Mouse (Mus musculus) midbrain, embryonic 14.5 days (tissue): ENCODE data around the gene Fndc9. TPM values are rescaled to one million over a fixed set of nuclear protein-coding genes. Genes with fewer than 3 reads are reported as not detected.
A peak's percentile ranks its signal among the peaks of the same experiment; 100 is the strongest.

ENCODE experiments used
- ATAC-seq: fragments of 200-750 bp; cut with Nextera tagmentation; 2 replicates; pipeline ENCODE4 v1.8.0; 2017; ENCODE audit warnings: moderate number of reproducible peaks, moderate library complexity; ENCODE audit not compliant: low FRiP score, low TSS enrichment
- DNase-seq: peaks from one replicate; pipeline ENCODE4 v3.0.0-alpha.2; 2015
- H3K27ac ChIP-seq: fragments of 300-500 bp; sonication (generic); replicated peaks from 2 replicates; pipeline ENCODE4 v1.5.1; 2014; ENCODE audit warnings: mild to moderate bottlenecking, low read depth, low read length, moderate library complexity
- H3K27me3 ChIP-seq: fragments of 300-500 bp; sonication (generic); 2 replicates; pipeline ENCODE4 v1.6.1; 2014; ENCODE audit warnings: low read length, control low read depth, mixed read lengths; ENCODE audit not compliant: control insufficient read depth, insufficient read depth
- H3K36me3 ChIP-seq: fragments of 300-500 bp; sonication (generic); 2 replicates; pipeline ENCODE4 v1.6.1; 2014; ENCODE audit warnings: low read length, control low read depth; ENCODE audit not compliant: control insufficient read depth, insufficient read depth
- H3K4me1 ChIP-seq: fragments of 300-500 bp; sonication (generic); 2 replicates; pipeline ENCODE4 v1.6.1; 2014; ENCODE audit warnings: mild to moderate bottlenecking, antibody characterized with exemption, low read length, control low read depth; ENCODE audit not compliant: control insufficient read depth, insufficient read depth
- H3K4me2 ChIP-seq: fragments of 300-500 bp; sonication (generic); 2 replicates; pipeline ENCODE4 v1.6.1; 2014; ENCODE audit warnings: mild to moderate bottlenecking, low read length, moderate library complexity
- H3K4me3 ChIP-seq: fragments of 300-500 bp; sonication (generic); replicated peaks from 2 replicates; pipeline ENCODE4 v1.5.1; 2014; ENCODE audit warnings: low read depth, low read length
- H3K9ac ChIP-seq: fragments of 300-500 bp; sonication (generic); replicated peaks from 2 replicates; pipeline ENCODE4 v1.6.1; 2014; ENCODE audit warnings: mild to moderate bottlenecking, low read length, moderate library complexity
- H3K9me3 ChIP-seq: fragments of 300-500 bp; sonication (generic); 2 replicates; pipeline ENCODE4 v1.6.1; 2016; ENCODE audit warnings: low read length, control low read depth, mixed read lengths; ENCODE audit not compliant: control insufficient read depth
- WGBS: fragments of 180-500 bp; shearing (Covaris S2); extraction: QIAGEN DNeasy Blood & Tissue Kit; methylation state at CpG from one replicate; pipeline ENCODE4 v1.1.7; 2014; 5-methylcytosine and 5-hydroxymethylcytosine counted together
- polyA plus RNA-seq: library from polyadenylated mRNA; unstranded; fragments of >200 nt; fragmentation: Nextera tagmentation; extraction: Ambion mirVana; gene quantifications from 2 replicates; pipeline ENCODE4 v1.2.1, GENCODE M21; 2014

Fndc9 gene
- polyA plus RNA-seq, 1 experiment from 2014 or later, result 7.9 TPM

DNA sequence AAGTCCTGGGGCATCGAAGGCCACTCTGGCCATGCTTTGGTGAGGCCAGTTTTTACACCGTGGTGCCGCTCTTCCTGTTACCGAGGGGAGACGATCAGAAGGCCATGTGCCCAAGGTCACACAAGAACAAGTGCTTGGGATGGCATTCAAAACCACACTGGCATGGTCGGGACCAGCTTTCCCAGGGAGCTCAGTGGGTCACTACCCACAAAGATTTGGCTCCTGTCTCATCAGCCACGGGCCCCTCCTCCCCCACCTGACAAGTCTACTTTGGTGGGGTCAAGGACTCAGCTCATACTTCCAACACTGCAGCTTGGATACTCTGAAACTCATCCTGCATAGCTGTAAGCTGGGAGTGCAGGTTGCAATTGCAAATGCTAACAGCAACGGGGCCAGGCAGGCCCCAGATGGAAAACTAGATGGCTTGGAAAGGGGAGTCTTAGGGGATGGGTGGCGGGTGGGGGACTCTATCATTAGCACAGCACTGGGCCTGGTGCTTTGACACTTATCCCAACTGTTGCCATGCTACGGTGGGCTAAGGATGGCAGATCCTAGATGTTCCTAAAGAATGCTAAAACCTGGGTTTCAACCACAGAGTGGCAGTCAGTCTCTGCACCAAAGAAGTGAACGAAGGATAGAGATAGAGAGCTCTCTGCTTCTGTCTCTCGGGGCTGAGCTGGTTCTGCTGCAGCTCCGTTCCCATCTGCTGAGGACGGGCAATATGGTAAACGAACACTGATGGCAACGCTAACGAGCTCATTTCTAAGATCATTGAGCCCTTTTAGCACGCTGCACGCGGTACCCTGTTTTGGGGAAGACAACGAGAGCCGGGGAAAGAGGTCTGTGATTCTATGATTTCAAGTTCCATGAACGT, 9.6 kb downstream of the Fndc9 start:
- DNase-seq (no peak), ATAC-seq (no peak)
- H3K27me3 ChIP-seq, result no peaks in the 10 kb centered on the region
- H3K27ac ChIP-seq, result no peak overlapping the region
- no peaks in the 10 kb centered on the region for H3K4me1 ChIP-seq
- H3K9ac ChIP-seq, result no peak overlapping the region
- H3K9me3 ChIP-seq, result no peaks in the 10 kb centered on the region
- H3K4me2 ChIP-seq, result no peak overlapping the region
- peaks cover 83% of the 10 kb centered on the region for H3K36me3 ChIP-seq
- no peak overlapping the region for H3K4me3 ChIP-seq
- WGBS, result 85% methylated on average over 23 of the region's 23 CpGs

DNA sequence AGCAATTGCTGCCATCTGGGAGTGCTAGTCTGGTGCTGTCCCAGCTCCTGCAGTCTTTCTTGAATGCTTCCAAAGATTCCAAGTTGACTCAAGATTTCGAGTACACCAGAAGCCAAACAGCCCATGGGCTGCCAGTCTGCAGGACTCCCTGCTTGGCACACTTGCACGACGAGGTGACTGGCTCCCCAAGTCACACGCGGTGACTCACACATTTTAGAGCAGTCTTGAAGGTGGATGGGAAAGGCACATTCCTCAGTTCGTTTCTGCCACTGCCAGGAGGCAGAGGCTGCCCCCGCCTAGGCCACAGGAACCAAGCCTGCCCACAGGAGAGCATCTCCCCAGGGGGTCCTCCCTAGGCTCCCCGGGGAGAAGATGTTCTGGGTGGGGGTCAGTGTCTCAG, 10.6 kb downstream of the Fndc9 start:
- WGBS, result 82% methylated on average over 8 of the region's 8 CpGs
- H3K4me3 ChIP-seq, result no peak overlapping the region
- H3K27me3 ChIP-seq, result no peaks in the 10 kb centered on the region
- ATAC-seq, result no peak
- no peaks in the 10 kb centered on the region for H3K4me1 ChIP-seq
- no peaks in the 10 kb centered on the region for H3K9me3 ChIP-seq
- H3K9ac ChIP-seq, result no peak overlapping the region
- H3K27ac ChIP-seq, result no peak overlapping the region
- DNase-seq, result no peak
- no peak overlapping the region for H3K4me2 ChIP-seq
- H3K36me3 ChIP-seq, result peaks cover 84% of the 10 kb centered on the region

DNA sequence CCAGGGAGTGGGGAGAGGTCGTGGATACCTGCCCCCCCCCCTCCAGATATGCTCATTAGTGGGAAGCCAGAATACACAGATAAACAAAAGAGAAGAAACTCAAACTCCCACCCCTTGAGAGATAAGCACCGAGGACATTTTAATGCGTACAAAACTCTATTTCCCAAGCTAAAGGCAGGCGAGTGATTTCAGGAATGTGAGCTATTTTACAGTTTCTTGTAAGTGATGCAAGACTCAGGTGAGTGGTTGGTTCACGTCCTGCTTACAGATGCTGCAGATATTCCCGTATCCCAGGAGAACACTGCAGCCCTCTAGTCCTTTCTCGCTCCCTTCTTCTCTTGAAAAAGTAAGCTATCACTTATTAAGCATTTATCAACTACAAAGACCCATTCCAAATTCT, 11.1 kb downstream of the Fndc9 start:
- H3K36me3 ChIP-seq, result peaks cover 84% of the 10 kb centered on the region
- H3K4me3 ChIP-seq, result no peak overlapping the region
- ATAC-seq, result no peak
- no peak overlapping the region for H3K27ac ChIP-seq
- H3K4me2 ChIP-seq, result no peak overlapping the region
- H3K4me1 ChIP-seq, result no peaks in the 10 kb centered on the region
- H3K27me3 ChIP-seq, result no peaks in the 10 kb centered on the region
- no peak for DNase-seq
- WGBS, result 87% methylated on average over 7 of the region's 7 CpGs
- no peaks in the 10 kb centered on the region for H3K9me3 ChIP-seq
- no peak overlapping the region for H3K9ac ChIP-seq

DNA sequence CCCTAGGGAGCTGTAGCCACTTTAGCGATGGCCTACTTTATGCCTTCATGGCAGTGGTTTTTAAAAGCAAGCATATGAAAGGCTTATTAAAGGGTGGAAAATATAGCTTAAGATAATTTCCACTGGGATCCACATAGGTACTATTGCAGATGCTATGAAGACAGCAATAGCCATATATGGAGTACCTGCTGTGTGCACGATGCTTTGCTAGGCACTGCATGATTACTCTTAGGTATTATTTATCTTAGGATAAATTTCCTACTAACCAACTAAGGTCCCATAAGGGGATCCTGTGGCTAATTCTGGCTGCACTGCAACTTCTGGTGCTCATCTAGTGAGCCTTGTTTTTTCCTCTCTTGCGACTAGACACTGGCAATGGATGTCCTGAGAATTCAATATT, 13.0 kb downstream of the Fndc9 start:
- no peak overlapping the region for H3K27ac ChIP-seq
- no peaks in the 10 kb centered on the region for H3K9me3 ChIP-seq
- ATAC-seq, result no peak
- 95% methylated on average over 3 of the region's 3 CpGs for WGBS
- H3K36me3 ChIP-seq, result peaks cover 91% of the 10 kb centered on the region
- no peak for DNase-seq
- H3K9ac ChIP-seq, result no peak overlapping the region
- no peak overlapping the region for H3K4me3 ChIP-seq
- H3K4me2 ChIP-seq, result no peak overlapping the region
- no peaks in the 10 kb centered on the region for H3K27me3 ChIP-seq
- no peaks in the 10 kb centered on the region for H3K4me1 ChIP-seq

DNA sequence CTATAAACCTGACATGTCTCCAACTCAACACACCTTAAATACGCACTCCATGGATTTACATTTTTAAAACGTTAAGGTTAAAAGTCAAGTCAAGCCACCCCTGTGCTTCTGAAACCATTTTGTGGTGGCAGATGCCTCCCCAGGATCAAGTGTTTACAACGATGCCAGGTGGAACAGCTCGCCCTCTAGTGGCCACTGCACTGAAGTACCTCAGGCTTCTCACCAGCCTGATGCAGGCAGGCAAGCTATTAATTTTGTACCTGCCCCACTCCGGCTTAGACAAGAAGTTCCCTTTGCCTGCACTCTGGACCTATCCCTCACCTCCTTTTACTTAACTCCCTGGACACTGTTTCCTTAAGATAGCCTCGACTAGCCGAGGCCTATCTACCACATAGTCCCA, 16.7 kb downstream of the Fndc9 start:
- Histone ChIP-seq H3K27me3 (no peaks in the 10 kb centered on the region), H3K9ac (no peak overlapping the region), H3K36me3 (peaks cover 94% of the 10 kb centered on the region), H3K4me2 (no peak overlapping the region), H3K9me3 (no peaks in the 10 kb centered on the region), H3K27ac (no peak overlapping the region), H3K4me1 (no peaks in the 10 kb centered on the region), H3K4me3 (no peak overlapping the region)
- WGBS, result 40% methylated on average over 7 of the region's 7 CpGs
- DNase-seq (peak; percentile 84), ATAC-seq (no peak; the same call in 1 of the 2 replicates)

DNA sequence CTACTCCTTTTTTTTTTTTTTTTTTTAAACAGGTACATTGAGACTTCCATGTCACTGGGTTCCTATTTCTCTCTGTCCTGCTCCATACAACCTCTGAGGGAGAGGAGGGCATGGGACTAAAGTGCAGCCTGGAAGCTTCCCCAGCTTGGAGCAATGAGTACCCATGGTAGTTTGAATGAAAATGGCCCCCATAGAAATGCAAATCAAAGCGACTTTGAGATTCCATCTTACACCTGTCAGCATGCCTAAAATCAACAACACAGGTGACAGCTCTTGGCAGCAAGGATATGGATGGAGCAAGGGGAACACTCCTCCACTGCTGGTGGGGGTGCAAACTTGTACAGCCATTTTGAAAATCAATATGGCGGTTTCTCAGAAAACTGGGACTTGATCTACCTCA, 20.0 kb downstream of the Fndc9 start:
- Histone ChIP-seq H3K4me2 (no peak overlapping the region), H3K36me3 (peaks cover 94% of the 10 kb centered on the region), H3K27me3 (no peaks in the 10 kb centered on the region), H3K9me3 (no peaks in the 10 kb centered on the region), H3K4me1 (no peaks in the 10 kb centered on the region), H3K4me3 (no peak overlapping the region), H3K9ac (no peak overlapping the region), H3K27ac (no peak overlapping the region)
- ATAC-seq, result no peak
- 92% methylated on average over 2 of the region's 2 CpGs for WGBS
- DNase-seq, result no peak

DNA sequence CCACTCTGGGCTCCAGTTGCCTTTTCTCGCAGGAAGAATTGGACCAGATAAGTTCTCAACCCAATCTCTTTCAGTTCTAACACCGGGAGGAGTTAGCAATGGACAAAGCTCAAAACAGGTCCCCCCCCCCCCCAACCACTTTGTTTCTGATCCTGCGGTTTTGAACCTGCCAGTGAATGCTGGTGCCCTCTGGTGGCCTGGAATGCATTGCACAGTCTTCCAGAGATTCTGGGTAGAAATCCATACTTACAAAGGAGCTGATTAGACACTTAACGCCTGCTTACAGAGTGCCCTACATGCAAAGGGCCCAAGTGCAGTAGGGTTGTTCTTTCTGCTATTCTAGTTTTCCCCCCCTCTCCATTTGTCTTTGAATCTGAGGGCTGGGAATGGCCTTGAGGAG, 22.9 kb downstream of the Fndc9 start:
- no peak for ATAC-seq
- no peak overlapping the region for H3K4me3 ChIP-seq
- no peak overlapping the region for H3K9ac ChIP-seq
- H3K9me3 ChIP-seq, result no peaks in the 10 kb centered on the region
- DNase-seq, result peak; percentile 51
- WGBS, result 69% methylated on average over 4 of the region's 4 CpGs
- no peak overlapping the region for H3K4me2 ChIP-seq
- no peak overlapping the region for H3K27ac ChIP-seq
- peaks cover 94% of the 10 kb centered on the region for H3K36me3 ChIP-seq
- no peaks in the 10 kb centered on the region for H3K4me1 ChIP-seq
- H3K27me3 ChIP-seq, result no peaks in the 10 kb centered on the region

DNA sequence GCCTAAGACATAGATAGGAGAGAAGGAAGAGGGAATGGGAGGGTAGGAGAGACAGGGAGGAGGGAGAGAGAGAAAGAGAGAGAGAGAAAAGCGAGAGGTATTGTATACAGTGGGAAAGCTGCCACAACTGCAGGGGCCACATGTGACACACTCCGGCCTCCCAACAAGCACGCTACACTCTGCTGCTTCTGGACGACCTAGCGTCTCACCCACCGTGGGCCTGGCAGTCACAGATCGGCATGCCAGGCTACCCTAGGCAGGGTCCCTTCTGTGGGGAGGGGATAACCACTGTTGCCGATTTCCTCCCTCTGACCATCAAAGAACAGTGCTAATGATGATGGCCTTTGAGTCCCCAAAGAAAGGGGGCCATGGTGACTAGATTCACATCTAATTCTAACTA, 23.4 kb downstream of the Fndc9 start:
- 97% methylated on average over 8 of the region's 8 CpGs for WGBS
- Histone ChIP-seq H3K4me3 (no peak overlapping the region), H3K4me1 (no peaks in the 10 kb centered on the region), H3K4me2 (no peak overlapping the region), H3K27ac (no peak overlapping the region), H3K9me3 (no peaks in the 10 kb centered on the region), H3K27me3 (no peaks in the 10 kb centered on the region), H3K36me3 (peaks cover 94% of the 10 kb centered on the region), H3K9ac (no peak overlapping the region)
- DNase-seq (no peak), ATAC-seq (no peak)

DNA sequence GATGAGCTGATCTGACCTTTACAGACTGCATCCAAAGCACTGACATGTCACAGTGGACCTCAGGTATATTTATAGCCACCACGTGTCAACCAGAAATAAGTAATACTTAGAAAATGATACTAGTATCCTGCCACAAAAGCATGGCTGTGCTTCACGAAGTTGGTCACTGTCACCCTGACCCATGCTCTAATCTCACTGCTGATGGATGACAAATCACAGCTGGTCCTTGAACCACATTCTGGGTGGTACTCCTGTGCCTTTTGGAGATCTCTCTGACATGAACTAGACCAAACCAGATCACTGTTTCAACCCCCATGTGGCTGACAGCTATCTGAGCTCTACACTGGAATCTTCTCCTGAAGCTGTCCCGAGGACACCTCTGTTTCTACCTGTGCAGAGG, 27.5 kb downstream of the Fndc9 start:
- ATAC-seq (no peak), DNase-seq (no peak)
- no peak overlapping the region for H3K4me2 ChIP-seq
- no peaks in the 10 kb centered on the region for H3K4me1 ChIP-seq
- H3K36me3 ChIP-seq, result peaks cover 98% of the 10 kb centered on the region
- no peak overlapping the region for H3K9ac ChIP-seq
- 92% methylated on average over 3 of the region's 3 CpGs for WGBS
- H3K27ac ChIP-seq, result no peak overlapping the region
- H3K9me3 ChIP-seq, result no peaks in the 10 kb centered on the region
- H3K4me3 ChIP-seq, result no peak overlapping the region
- H3K27me3 ChIP-seq, result no peaks in the 10 kb centered on the region
